Mouse (Mus musculus) MEL (cell line): ENCODE measurements around the gene 1700025G04Rik.

Source experiments
- CTCF ChIP-seq, 3 experiments: IDR thresholded peaks in 2 of 3; conservative IDR thresholded peaks in 1 of 3; 2 replicates each; pipeline ENCODE4 v1.5.1; 2011 to 2012; ENCODE audit warnings: low read length in 3 of 3, low read depth in 2 of 3, mild to moderate bottlenecking in 2 of 3, improper control_type of control experiment in 1 of 3, inconsistent platforms in 1 of 3, mixed read lengths in 1 of 3, moderate library complexity in 1 of 3; ENCODE audit not compliant: control insufficient read depth in 1 of 3, insufficient read depth in 1 of 3, poor library complexity in 1 of 3, severe bottlenecking in 1 of 3
- GABPA ChIP-seq: IDR thresholded peaks from 2 replicates; pipeline ENCODE4 v1.6.1; 2012; ENCODE audit warnings: low read depth, mild to moderate bottlenecking, inconsistent platforms, low read length, improper control_type of control experiment, moderate library complexity
- GATA1 ChIP-seq: IDR thresholded peaks from 2 replicates; pipeline ENCODE4 v1.6.1; 2011; ENCODE audit warnings: low read depth, low read length, improper control_type of control experiment
- MAZ ChIP-seq: IDR thresholded peaks from 2 replicates; pipeline ENCODE4 v1.6.1; 2012; ENCODE audit warnings: low read depth, mild to moderate bottlenecking, inconsistent platforms, low read length, improper control_type of control experiment
- MEF2A ChIP-seq: IDR thresholded peaks from 2 replicates; pipeline ENCODE4 v1.6.1; 2014; ENCODE audit warnings: low read depth, mild to moderate bottlenecking, inconsistent platforms, low read length, improper control_type of control experiment; ENCODE audit not compliant: poor library complexity, insufficient replicate concordance, severe bottlenecking; ENCODE audit errors: extremely low read depth
- POLR2A ChIP-seq, 2 experiments: IDR thresholded peaks; 2 replicates each; pipeline ENCODE4 v1.6.1; 2011 to 2012; ENCODE audit warnings: low read length in 2 of 2, mild to moderate bottlenecking in 2 of 2, control low read depth in 1 of 2, improper control_type of control experiment in 1 of 2, low read depth in 1 of 2, moderate library complexity in 1 of 2; ENCODE audit not compliant: control insufficient read depth in 1 of 2, insufficient read depth in 1 of 2, poor library complexity in 1 of 2
- SIN3A ChIP-seq: IDR thresholded peaks from 2 replicates; pipeline ENCODE4 v1.6.1; 2012; ENCODE audit warnings: low read length, improper control_type of control experiment, inconsistent platforms
- TAL1 ChIP-seq: IDR thresholded peaks from 2 replicates; pipeline ENCODE4 v1.6.1; 2012; ENCODE audit warnings: mild to moderate bottlenecking, inconsistent platforms, low read length, moderate library complexity, mixed read lengths
- USF1 ChIP-seq: IDR thresholded peaks from 2 replicates; pipeline ENCODE4 v1.6.1; 2014; ENCODE audit warnings: low read depth, mild to moderate bottlenecking, inconsistent platforms, low read length, improper control_type of control experiment, moderate library complexity
- USF2 ChIP-seq, 2 experiments: IDR thresholded peaks; 2 replicates each; pipeline ENCODE4 v1.6.1; 2011 to 2012; ENCODE audit warnings: improper control_type of control experiment in 2 of 2, low read length in 2 of 2, borderline replicate concordance in 1 of 2, inconsistent platforms in 1 of 2, low read depth in 1 of 2, mild to moderate bottlenecking in 1 of 2; ENCODE audit not compliant: insufficient read depth in 1 of 2
- ZKSCAN1 ChIP-seq: IDR thresholded peaks from 2 replicates; pipeline ENCODE4 v1.6.1; 2012; ENCODE audit warnings: low read depth, mild to moderate bottlenecking, inconsistent platforms, low read length, improper control_type of control experiment, moderate library complexity
- ZMIZ1 ChIP-seq: IDR thresholded peaks from 2 replicates; pipeline ENCODE4 v1.6.1; 2012; ENCODE audit warnings: low read depth, mild to moderate bottlenecking, inconsistent platforms, low read length, improper control_type of control experiment, moderate library complexity

- TF ChIP-seq ZMIZ1 (no peak), CTCF (IDR thresholded peaks at IDR 0.05 in 2 of 3, conservative IDR thresholded peaks at IDR 0.05 in 1 of 3; ENCODE audit: control insufficient read depth in 1 of 3, insufficient read depth in 1 of 3, low read depth in 2 of 3, low read length in 3 of 3, poor library complexity in 1 of 3, severe bottlenecking in 1 of 3) (no peak), GABPA (no peak), SIN3A (no peak), GATA1 (no peak), ZKSCAN1 (no peak), USF2 (IDR thresholded peaks at IDR 0.05; ENCODE audit: borderline replicate concordance in 1 of 2, insufficient read depth in 1 of 2, low read depth in 1 of 2, low read length in 2 of 2) (no peak), TAL1 (no peak), USF1 (no peak), MEF2A (no peak), MAZ (no peak), POLR2A (IDR thresholded peaks at IDR 0.05; ENCODE audit: control insufficient read depth in 1 of 2, insufficient read depth in 1 of 2, low read depth in 1 of 2, low read length in 2 of 2, poor library complexity in 1 of 2) (no peak)
Measured at GRCm38 (mm10) chr1:151917736-151918135, 172.2 kb downstream of the 1700025G04Rik start.
